Mouse (Mus musculus) G1E (cell line): ENCODE data around the gene Gnai1. TPM values are rescaled to one million over a fixed set of nuclear protein-coding genes. Genes with fewer than 3 reads are reported as not detected.

Source experiments
- ATAC-seq: 2 replicates; pipeline ENCODE4 v1.8.0; 2016; ENCODE audit warnings: mild to moderate bottlenecking; ENCODE audit not compliant: insufficient number of reproducible peaks, poor library complexity, low FRiP score, severe bottlenecking; ENCODE audit errors: extremely low read depth
- DNase-seq: peaks from one replicate; pipeline ENCODE4 v3.0.0; 2012; ENCODE audit warnings: low spot score
- H3K27me3 ChIP-seq: 2 replicates; pipeline ENCODE4 v1.6.1; 2012; ENCODE audit warnings: mild to moderate bottlenecking, low read length, inconsistent platforms; ENCODE audit not compliant: insufficient read depth
- H3K36me3 ChIP-seq: replicated peaks from 2 replicates; pipeline ENCODE3; 2012; ENCODE audit warnings: mild to moderate bottlenecking, inconsistent platforms
- H3K4me1 ChIP-seq: 2 replicates; pipeline ENCODE4 v1.6.1; 2012; ENCODE audit warnings: low read depth, low read length, inconsistent platforms, mixed read lengths; ENCODE audit not compliant: insufficient read depth
- H3K4me3 ChIP-seq: 2 replicates; pipeline ENCODE4 v1.5.1; 2012; ENCODE audit warnings: low read depth, mild to moderate bottlenecking, inconsistent platforms, low read length, moderate library complexity, mixed read lengths
- H3K9me3 ChIP-seq: replicated peaks from 2 replicates; pipeline ENCODE4 v1.6.1; 2012; ENCODE audit warnings: inconsistent platforms
- CTCF ChIP-seq: IDR thresholded peaks from 2 replicates; pipeline ENCODE4 v1.5.1; 2012; ENCODE audit warnings: low read depth, low read length, inconsistent platforms, mixed read lengths
- GATA1 ChIP-seq: IDR thresholded peaks from 2 replicates; pipeline ENCODE4 v1.6.1; 2012; ENCODE audit warnings: borderline replicate concordance, low read length, inconsistent platforms, mixed read lengths
- GATA2 ChIP-seq: IDR thresholded peaks from 2 replicates; pipeline ENCODE4 v1.6.1; 2012; ENCODE audit warnings: low read depth, low read length, inconsistent platforms, borderline replicate concordance
- POLR2AphosphoS5 ChIP-seq: IDR thresholded peaks from 2 replicates; pipeline ENCODE4 v1.6.1; 2012; ENCODE audit warnings: low read depth, low read length, inconsistent platforms; ENCODE audit not compliant: insufficient replicate concordance
- TAL1 ChIP-seq: conservative IDR thresholded peaks from 2 replicates; pipeline ENCODE4 v1.6.1; 2012; ENCODE audit warnings: low read depth, low read length, inconsistent platforms, mixed read lengths
- polyA plus RNA-seq: library from polyadenylated mRNA; stranded (reverse); fragments of >175 nt; gene quantifications from 2 replicates; pipeline ENCODE4 v1.2.3, GENCODE M21; 2012
- total RNA-seq, 2 experiments: library from RNA; stranded (forward) in 1 of 2; stranded (reverse) in 1 of 2; fragments of 200-1000 nt in 1 of 2; fragments of >200 nt in 1 of 2; fragmentation: Nextera tagmentation in 1 of 2; gene quantifications; 2 replicates each; pipeline ENCODE4 v1.2.3; 2014 to 2017

Gnai1 gene
- total and polyA plus RNA-seq, 3 experiments = 0.11 TPM; not detected in 2

DNA sequence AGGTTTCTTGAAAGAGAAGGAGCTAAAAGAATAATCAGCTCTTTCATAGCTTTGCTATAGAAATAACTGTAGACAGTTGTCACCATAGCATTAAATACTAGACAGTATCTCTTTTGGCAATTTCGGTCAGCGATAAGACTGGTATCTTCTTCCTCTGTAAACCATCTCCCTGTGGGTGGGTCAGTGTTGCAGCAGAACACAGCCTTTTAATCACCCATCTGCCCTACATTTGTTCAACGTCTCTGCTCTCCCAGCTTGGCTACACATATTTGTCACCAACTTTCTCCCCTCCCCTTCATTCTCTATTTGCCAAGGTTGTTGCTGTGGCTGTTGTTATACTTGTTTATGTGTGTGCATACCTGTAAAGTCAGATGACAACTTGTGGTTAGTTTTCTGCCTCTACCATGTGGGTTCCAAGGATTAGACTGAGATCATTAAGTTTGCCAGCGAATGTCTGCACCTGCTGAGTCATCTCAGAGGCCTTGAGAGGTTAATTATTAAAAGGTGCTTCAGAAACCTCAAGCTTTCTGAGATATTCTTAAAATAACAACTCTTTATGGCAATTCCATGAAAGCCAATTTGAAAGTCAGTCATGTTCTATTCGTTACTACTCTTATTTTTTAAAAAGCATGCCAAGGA, 109.7 kb downstream of the Gnai1 start:
- no peaks in the 10 kb centered on the region for H3K9me3 ChIP-seq
- no peak for ATAC-seq
- H3K4me1 ChIP-seq = no peaks in the 10 kb centered on the region
- no peaks in the 10 kb centered on the region for H3K36me3 ChIP-seq
- DNase-seq = no peak
- no peak overlapping the region for H3K4me3 ChIP-seq
- no peak for TF ChIP-seq TAL1
- TF ChIP-seq GATA2 = no peak
- TF ChIP-seq CTCF = no peak
- no peak for TF ChIP-seq POLR2AphosphoS5
- no peak for TF ChIP-seq GATA1
- no peaks in the 10 kb centered on the region for H3K27me3 ChIP-seq

DNA sequence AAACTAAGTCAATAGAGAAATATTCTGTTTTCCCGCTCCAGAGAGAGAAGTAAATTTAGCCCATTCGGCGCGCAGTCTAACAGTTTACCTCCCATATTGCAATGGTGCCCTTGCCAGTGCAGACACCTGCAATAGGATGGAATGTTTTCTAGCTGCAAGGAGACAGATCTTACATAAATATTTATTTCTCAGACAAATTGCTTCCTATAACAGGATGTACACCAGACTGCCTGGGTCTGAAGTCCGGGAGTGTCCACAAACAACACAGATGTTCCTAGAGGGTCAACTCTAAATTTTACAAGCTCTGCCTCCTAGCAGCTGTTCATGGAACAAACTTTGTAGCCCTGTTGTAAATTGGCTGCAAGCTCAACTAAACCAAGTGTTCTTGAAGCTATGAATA, 111.0 kb downstream of the Gnai1 start:
- no peak overlapping the region for H3K4me3 ChIP-seq
- ATAC-seq (no peak), DNase-seq (no peak)
- no peaks in the 10 kb centered on the region for H3K27me3 ChIP-seq
- no peaks in the 10 kb centered on the region for H3K9me3 ChIP-seq
- TF ChIP-seq TAL1 (no peak), GATA2 (no peak), GATA1 (no peak), POLR2AphosphoS5 (no peak), CTCF (no peak)
- H3K36me3 ChIP-seq = no peaks in the 10 kb centered on the region
- no peaks in the 10 kb centered on the region for H3K4me1 ChIP-seq

GRCm38 (mm10) chr5:18229396-18229795, 130.8 kb downstream of the Gnai1 start:
- Histone ChIP-seq H3K27me3 (no peaks in the 10 kb centered on the region), H3K9me3 (no peaks in the 10 kb centered on the region), H3K4me3 (no peak overlapping the region), H3K36me3 (no peaks in the 10 kb centered on the region), H3K4me1 (no peaks in the 10 kb centered on the region)
- TF ChIP-seq GATA2 (no peak), POLR2AphosphoS5 (no peak), TAL1 (no peak), GATA1 (no peak), CTCF (no peak)
- ATAC-seq (no peak), DNase-seq (no peak)

DNA sequence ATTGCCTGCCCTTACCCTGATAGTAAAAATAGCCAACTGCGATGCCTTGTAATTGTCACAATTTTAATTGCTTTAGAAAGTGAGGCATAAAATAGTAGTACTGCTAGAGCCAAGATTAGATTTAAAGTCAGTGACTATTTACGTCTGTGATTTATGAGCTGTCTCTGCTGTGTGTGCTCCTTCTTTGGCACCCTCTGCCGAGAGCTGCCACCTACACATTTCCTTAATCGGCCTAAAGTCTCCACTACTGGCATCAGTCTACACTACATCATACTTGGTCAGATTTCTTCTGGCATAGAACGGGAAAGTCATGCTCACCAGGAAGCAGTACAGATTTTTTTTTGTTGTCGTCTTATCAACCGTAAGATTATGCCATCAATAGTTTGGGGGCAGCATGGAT, 131.3 kb downstream of the Gnai1 start:
- ATAC-seq = no peak
- H3K9me3 ChIP-seq = no peaks in the 10 kb centered on the region
- TF ChIP-seq GATA2 (no peak), POLR2AphosphoS5 (no peak), CTCF (no peak), GATA1 (no peak), TAL1 (no peak)
- H3K4me1 ChIP-seq = no peaks in the 10 kb centered on the region
- no peak for DNase-seq
- no peak overlapping the region for H3K4me3 ChIP-seq
- H3K36me3 ChIP-seq = no peaks in the 10 kb centered on the region
- no peaks in the 10 kb centered on the region for H3K27me3 ChIP-seq

DNA sequence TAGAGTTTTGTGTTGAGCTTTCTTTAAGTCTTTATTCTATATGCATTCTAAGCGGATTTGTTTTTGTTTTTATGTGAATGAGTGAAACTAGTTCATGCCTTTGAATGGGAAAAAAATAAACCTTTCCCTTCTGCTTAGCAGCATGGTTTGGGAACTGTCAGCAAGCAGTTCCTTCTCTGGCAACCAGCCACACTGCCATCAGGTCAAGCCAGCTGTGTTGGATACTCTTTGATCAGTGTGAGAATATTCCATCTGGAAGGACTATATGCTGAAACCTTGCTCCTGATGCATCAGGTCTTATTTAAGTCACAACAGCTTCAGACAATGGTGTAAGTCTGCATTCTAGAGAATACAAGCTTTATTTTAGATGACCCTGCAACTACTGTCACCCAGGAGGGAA, 139.3 kb downstream of the Gnai1 start:
- H3K4me3 ChIP-seq = no peak overlapping the region
- no peak for ATAC-seq
- no peaks in the 10 kb centered on the region for H3K4me1 ChIP-seq

GRCm38 (mm10) chr5:18218292-18218691, 141.9 kb downstream of the Gnai1 start:
- Histone ChIP-seq H3K4me3 (no peak overlapping the region), H3K4me1 (no peaks in the 10 kb centered on the region), H3K27me3 (no peaks in the 10 kb centered on the region), H3K9me3 (no peaks in the 10 kb centered on the region), H3K36me3 (no peaks in the 10 kb centered on the region)
- DNase-seq (no peak), ATAC-seq (no peak)
- no peak for TF ChIP-seq TAL1
- no peak for TF ChIP-seq GATA2
- no peak for TF ChIP-seq POLR2AphosphoS5
- TF ChIP-seq GATA1 = no peak
- TF ChIP-seq CTCF = no peak

More for the DNA sequence above, 139.3 kb downstream of the Gnai1 start:
- Histone ChIP-seq H3K27me3 (no peaks in the 10 kb centered on the region), H3K36me3 (no peaks in the 10 kb centered on the region), H3K9me3 (no peaks in the 10 kb centered on the region)
- DNase-seq = no peak
- TF ChIP-seq CTCF (no peak), GATA2 (no peak), TAL1 (no peak), GATA1 (no peak), POLR2AphosphoS5 (no peak)
